Mouse (Mus musculus) adrenal gland, adult 2 months (tissue): ENCODE data around the gene Mtmr11. TPM values are rescaled to one million over a fixed set of nuclear protein-coding genes. Genes with fewer than 3 reads are reported as not detected.
A peak's percentile ranks its signal among the peaks of the same experiment; 100 is the strongest.

Source experiments
- DNase-seq: peaks from one replicate; pipeline ENCODE4 v3.0.0; 2021
- long read RNA-seq: library from polyadenylated mRNA; stranded (forward); transcript quantifications from one replicate; pipeline ENCODE4 v2.0.0, GENCODE M21; 2021
- polyA plus RNA-seq: library from polyadenylated mRNA; depleted of rRNA; stranded (reverse); fragments of >200 nt; gene quantifications from 2 replicates; pipeline ENCODE4 v1.2.3, GENCODE M21; 2012; rRNA removed
- total RNA-seq, 2 experiments: library from RNA; stranded (reverse); gene quantifications; 2 replicates each; pipeline ENCODE4 v1.2.3; 2021

Mtmr11 gene
- total RNA-seq (10 to 100 TPM; 27.4 to 34.6 TPM), polyA plus RNA-seq (15.0 and 20.5 TPM in 2 replicates)
- long read RNA-seq, transcript Mtmr11-201 (17 exons, 2,778 nt): major isoform, 30 of 40 reads
- long read RNA-seq, partial matches to known transcripts: 4 of 40 reads
- long read RNA-seq, other reads (novel, unspliced or antisense): 6 of 40 reads

- DNase-seq: peak; percentile 62
Observed at GRCm38 (mm10) chr3:96161869-96162840, at the start of gene Mtmr11. Mtmr11 (plus strand) TSS chr3:96162004.

GRCm38 (mm10) chr3:96113251-96113650, 48.6 kb upstream of the Mtmr11 start:
- no peak for DNase-seq

DNA sequence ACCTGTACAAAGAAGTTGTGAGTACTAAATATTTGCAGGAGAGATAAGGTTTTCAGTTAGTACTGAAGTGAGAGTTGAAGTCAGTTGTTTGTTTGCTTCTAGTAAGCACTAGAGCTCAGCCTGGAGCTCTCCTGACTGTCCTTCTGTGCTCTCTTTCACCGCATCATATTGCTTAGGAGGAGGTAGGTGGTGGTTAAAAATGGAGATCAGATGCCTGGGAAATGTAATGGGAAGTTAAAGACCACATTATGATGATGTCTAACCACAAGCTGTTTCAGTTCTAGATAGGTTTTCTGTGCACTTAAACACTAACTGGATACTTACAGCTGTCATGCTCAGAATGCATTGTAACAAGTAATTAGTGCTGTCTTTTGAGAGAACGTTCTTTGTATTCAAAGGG, 43.7 kb upstream of the Mtmr11 start:
- no peak for DNase-seq

- DNase-seq: no peak
Observed at GRCm38 (mm10) chr3:96118702-96119101, 43.1 kb upstream of the Mtmr11 start.

DNA sequence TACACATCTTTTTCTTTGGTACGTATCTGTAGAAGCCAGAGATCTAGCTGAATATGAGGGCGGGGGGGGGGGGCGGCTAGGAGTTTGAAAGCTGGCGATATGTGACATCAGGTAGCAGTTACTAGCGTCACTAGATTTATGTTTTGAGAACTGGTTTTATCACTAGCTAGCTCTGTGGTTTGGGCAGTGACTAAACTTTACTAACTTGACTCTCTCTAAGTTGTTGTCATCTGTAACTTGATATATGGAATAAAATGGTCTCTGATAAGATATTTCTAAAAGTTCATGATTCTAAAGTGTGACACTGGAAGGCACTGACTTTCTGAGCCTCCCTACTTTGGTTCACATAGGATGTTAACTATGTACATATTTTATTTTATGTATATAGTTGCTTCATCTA, 37.6 kb upstream of the Mtmr11 start:
- no peak for DNase-seq

DNA sequence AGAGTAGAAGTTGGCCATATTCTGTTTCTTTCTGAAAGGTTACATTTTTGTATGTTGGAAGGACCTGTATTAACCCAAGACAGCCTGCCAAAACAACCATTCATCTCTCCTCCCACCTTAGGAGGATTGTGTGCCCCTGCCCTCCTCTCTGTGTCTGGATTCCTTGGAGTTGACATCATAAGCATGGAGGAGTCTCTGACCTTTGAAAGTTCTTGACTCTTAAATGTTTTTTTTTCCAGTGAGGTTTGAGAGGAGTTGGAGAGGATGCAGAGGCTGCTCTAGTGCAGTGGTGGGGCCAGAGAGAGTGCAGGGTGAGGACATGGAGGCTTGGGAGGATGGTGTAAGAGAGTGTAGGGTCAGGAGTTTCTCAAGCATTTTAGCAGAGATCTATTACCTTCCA, 33.7 kb upstream of the Mtmr11 start:
- DNase-seq: no peak

DNA sequence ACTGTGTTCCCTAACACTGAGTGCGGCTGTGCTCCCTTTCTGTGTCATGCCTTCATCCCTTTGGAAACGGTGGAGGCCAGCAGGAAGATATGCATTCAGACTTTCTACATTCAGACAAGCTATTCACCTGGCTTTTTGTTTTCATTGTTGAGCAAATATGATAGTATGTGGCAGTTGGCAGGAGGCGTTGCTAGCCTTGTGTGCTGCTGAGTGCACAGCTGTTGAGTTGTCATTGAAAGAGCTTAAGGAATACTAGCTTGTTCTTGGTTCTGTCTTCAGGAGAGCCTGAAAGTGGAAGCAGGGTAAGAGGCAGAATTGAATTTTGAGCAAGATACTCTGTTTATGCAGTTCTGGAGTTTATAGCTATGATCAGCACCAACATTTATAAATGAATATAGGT, 29.3 kb upstream of the Mtmr11 start:
- DNase-seq: no peak

GRCm38 (mm10) chr3:96133327-96133905, 28.4 kb upstream of the Mtmr11 start:
- no peak for DNase-seq

DNA sequence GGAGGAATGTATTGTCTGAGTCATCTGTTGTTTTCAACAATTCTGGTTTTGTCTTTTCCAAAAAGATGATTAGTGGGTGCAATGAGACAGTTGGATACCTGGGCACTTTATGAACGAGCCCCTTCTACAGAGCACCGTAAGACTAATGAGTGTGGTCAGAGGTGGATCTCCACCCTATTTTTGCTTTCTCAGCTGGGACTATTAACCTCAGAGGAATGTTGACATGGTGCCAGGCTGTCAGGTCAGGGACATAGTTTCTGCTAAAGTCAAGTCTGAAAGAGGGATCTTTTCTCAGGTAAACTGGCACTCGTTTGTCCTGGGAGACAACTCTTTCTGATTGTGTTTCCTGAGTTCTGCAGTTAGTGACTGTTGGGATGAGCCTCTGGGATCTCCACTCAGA, 26.8 kb upstream of the Mtmr11 start:
- peak; percentile 77 for DNase-seq

GRCm38 (mm10) chr3:96147950-96148349, 13.9 kb upstream of the Mtmr11 start:
- DNase-seq: peak; percentile 58

- no peak for DNase-seq
Observed at GRCm38 (mm10) chr3:96151836-96152235, 10.0 kb upstream of the Mtmr11 start.

GRCm38 (mm10) chr3:96152611-96153010, 9.2 kb upstream of the Mtmr11 start:
- no peak for DNase-seq

GRCm38 (mm10) chr3:96155501-96155900, 6.3 kb upstream of the Mtmr11 start:
- no peak for DNase-seq

GRCm38 (mm10) chr3:96159820-96160219, 2.0 kb upstream of the Mtmr11 start:
- no peak for DNase-seq

GRCm38 (mm10) chr3:96160222-96160802, 1.5 kb upstream of the Mtmr11 start:
- DNase-seq: peak; percentile 91

DNA sequence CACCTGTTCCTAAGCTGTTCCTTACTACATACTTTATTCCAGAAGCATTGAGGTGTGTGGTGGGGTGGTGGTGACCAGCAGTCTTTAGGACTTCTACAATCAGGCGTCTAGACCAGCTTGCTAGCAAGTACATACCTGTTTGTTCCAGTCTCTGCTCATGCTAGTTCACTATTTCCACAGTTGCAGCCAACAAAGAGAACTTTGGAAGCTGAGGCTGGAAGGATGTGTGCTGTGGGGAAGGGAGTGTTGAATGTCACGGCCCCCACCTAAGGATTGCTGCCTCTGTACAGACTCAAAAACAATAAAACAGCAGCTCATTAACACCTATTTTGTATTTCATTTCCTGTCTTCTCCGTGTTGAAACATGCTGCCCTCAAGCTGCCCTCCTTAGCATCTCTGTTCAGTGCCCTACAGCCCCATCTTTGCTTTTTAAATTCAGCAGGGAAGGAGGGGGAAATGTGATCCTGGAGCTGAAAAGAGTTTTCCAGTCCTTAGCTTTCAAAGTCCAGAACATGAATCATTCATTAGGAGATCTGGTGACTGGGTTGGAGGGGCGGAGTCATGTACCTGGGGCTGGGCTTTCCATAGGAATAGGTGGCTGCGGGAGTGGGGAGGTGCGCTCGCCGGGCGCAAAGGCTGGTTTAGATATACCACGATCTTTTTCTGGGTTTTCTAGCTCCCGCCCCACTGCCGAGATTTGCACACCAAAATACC, 844 bp upstream of the Mtmr11 start:
- DNase-seq: peak; percentile 89

- no peak for DNase-seq
Observed at GRCm38 (mm10) chr3:96163040-96163439, 1.2 kb downstream of the Mtmr11 start.

DNA sequence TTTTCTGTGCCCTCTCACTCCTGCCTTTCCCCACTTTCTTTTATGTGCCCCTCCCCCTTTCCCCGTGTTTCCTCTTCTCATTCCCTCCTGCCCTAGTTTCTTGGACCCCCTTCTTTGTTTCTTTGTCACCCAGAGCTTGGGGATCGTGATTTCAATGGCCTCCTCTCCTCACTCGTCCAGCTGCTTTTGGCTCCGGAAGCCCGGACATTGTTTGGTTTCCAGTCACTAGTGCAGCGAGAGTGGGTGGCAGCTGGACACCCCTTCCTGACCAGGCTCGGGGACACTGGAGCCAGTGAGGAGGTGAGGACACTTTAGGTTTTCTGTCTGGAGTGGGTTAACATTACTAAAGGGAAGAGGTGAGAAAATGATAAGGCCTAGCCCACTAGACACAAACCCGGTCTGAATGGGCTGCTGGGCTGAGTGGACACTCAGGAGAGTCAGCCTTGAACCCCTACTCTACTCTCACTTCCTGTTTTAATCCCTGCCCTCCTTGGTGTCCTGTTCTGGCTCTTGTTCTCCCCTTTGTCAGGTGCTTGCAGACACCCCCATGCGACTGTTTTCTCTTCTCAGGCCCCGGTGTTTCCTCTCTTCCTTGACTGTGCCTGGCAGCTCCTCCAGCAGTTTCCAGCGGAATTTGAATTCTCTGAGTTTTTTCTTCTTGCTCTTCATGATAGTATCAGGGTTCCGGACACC, 6.8 kb downstream of the Mtmr11 start:
- DNase-seq: no peak

- DNase-seq: peak; percentile 73
Observed at GRCm38 (mm10) chr3:96170276-96170675, 8.5 kb downstream of the Mtmr11 start.

GRCm38 (mm10) chr3:96170976-96171545, 9.3 kb downstream of the Mtmr11 start:
- DNase-seq: peak; percentile 38

DNA sequence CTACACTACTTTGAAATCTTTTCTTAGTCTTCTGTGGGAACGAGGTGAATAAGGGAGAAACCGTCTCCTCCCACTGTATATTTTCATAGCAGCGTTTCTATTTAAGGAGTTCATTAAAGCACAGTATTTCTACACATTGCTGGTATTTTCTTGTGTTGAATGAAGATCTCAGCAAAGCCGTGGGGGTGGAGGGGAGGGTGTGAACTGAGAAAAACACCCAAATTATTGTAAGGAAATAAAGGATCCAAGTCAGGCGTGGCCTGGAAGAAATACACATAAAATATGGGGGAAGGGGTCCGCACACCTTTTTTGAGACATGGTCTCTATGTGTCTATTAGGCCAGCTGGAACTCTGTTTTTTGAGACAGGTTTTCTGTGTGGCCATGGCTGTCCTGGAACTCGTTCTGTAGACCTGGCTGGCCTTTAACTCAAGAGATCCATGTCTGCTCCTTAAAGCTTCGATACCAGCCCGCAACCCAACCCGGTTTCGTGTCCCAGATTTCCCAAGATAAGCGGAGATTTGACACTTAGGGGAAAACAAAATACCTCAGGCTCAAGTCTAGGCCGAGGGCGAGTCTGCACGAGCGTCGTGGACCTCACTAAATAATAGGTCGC, 9.9 kb downstream of the Mtmr11 start:
- DNase-seq: no peak
